Mouse (Mus musculus) liver, embryonic 12.5 days (tissue): ENCODE measurements at regions not wholly inside any gene's neighbourhood (a gene's known extent, or its start where the extent isn't known, plus 50 kb on each side); places are given as distances from the start of the nearest gene placed in this dataset.

Source experiments
- ATAC-seq: fragments of 200-750 bp; cut with Nextera tagmentation; 2 replicates; pipeline ENCODE4 v1.8.0; 2017; ENCODE audit warnings: moderate number of reproducible peaks, mild to moderate bottlenecking, moderate library complexity
- H3K27ac ChIP-seq: fragments of 300-500 bp; sonication (generic); 2 replicates; pipeline ENCODE4 v1.5.1; 2016; ENCODE audit warnings: mild to moderate bottlenecking
- H3K27me3 ChIP-seq: fragments of 300-500 bp; sonication (generic); replicated peaks from 2 replicates; pipeline ENCODE4 v1.6.1; 2016; ENCODE audit warnings: mild to moderate bottlenecking, moderate library complexity
- H3K36me3 ChIP-seq: fragments of 300-500 bp; sonication (generic); 2 replicates; pipeline ENCODE4 v1.6.1; 2016; ENCODE audit warnings: mild to moderate bottlenecking, moderate library complexity
- H3K4me1 ChIP-seq: fragments of 300-500 bp; sonication (generic); 2 replicates; pipeline ENCODE4 v1.6.1; 2016
- H3K4me2 ChIP-seq: fragments of 300-500 bp; sonication (generic); 2 replicates; pipeline ENCODE4 v1.6.1; 2016; ENCODE audit warnings: mild to moderate bottlenecking, moderate library complexity
- H3K4me3 ChIP-seq: fragments of 300-500 bp; sonication (generic); 2 replicates; pipeline ENCODE4 v1.5.1; 2016; ENCODE audit warnings: mild to moderate bottlenecking, moderate library complexity
- H3K9ac ChIP-seq: fragments of 300-500 bp; sonication (generic); 2 replicates; pipeline ENCODE4 v1.6.1; 2016; ENCODE audit warnings: mild to moderate bottlenecking, moderate library complexity
- H3K9me3 ChIP-seq: fragments of 300-500 bp; sonication (generic); replicated peaks from 2 replicates; pipeline ENCODE4 v1.6.1; 2016; ENCODE audit warnings: mild to moderate bottlenecking, moderate library complexity
- WGBS: fragments of 180-500 bp; shearing (Covaris S2); methylation state at CpG from one replicate; pipeline ENCODE4 v1.1.7; 2016; ENCODE audit not compliant: insufficient replicate concordance; 5-methylcytosine and 5-hydroxymethylcytosine counted together

DNA sequence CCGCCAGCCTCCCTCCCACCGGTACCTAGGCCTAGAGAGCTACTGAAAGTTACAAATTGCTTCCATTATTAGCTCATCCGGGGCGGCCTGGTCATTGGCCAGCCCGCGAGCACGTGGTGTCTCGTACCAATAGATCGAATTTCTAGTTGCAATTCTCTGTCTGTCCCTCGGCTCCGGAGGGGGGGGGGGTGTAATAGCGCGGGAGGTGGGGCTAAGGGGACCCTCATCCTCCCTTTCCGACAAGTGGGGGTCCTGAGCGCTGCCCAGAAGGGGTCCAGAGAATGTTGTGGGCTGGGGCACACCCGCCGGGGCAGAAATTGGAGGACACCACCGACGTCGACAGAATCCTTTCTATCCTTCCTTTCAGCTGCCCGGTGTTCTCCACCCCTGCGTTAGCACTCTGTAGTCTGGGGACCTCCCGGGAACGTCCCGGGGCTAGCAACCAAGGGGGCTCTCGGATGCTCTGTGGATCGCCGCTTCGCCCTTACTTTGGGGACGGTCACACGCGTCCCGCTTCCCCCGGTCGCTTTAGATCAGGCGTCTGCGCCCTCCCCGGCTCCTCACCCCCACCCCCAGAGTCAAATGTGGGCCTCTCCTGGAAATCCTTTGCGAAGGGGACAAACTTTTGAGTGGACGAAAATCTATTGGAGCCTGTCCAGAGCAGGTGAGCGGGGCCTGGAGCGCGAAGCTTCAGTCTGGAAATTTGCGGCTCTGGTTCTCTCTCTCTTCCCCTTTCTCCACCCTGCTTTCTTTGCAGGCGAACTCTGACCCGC lies 64.6 kb downstream of the Smug1 start:
- peaks cover 95% of the 10 kb centered on the region for H3K27me3 ChIP-seq
- H3K4me1 ChIP-seq, result no peaks in the 10 kb centered on the region
- whole genome bisulfite sequencing, result 2% methylated on average over 46 of the region's 46 CpGs
- no peak overlapping the region for H3K9ac ChIP-seq
- ATAC-seq, result no peak; the same call in 1 of the 2 replicates
- H3K4me2 ChIP-seq, result peak overlapping the region; percentile 59
- no peaks in the 10 kb centered on the region for H3K36me3 ChIP-seq
- no peak overlapping the region for H3K27ac ChIP-seq
- H3K9me3 ChIP-seq, result no peaks in the 10 kb centered on the region
- H3K4me3 ChIP-seq, result peak overlapping the region; percentile 40

DNA sequence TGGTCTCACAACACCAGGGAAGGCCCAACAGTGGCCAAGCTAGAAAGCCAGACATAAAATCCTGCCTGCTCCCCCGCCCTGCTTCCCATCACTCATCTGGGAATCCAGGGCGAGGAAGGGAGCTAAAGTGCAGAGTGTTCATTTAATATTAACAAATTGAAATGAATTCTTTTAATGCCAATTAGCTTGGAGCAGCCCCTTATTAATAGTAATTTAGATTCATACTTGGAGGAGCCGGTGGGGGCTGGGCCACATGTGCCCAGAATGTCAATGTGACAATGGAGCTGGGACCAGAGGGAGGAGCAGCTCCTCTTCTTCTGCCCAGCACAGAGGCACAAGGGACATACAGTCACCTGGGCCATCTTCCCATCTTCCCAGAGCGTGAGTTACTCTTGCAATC lies 66.8 kb downstream of the Smug1 start:
- Histone ChIP-seq H3K9me3 (no peaks in the 10 kb centered on the region), H3K36me3 (no peaks in the 10 kb centered on the region), H3K27ac (no peak overlapping the region), H3K4me3 (no peak overlapping the region), H3K4me1 (no peaks in the 10 kb centered on the region), H3K27me3 (peaks cover 95% of the 10 kb centered on the region), H3K9ac (no peak overlapping the region), H3K4me2 (no peak overlapping the region)
- ATAC-seq, result no peak
- WGBS, result 48% methylated on average over 4 of the region's 4 CpGs

DNA sequence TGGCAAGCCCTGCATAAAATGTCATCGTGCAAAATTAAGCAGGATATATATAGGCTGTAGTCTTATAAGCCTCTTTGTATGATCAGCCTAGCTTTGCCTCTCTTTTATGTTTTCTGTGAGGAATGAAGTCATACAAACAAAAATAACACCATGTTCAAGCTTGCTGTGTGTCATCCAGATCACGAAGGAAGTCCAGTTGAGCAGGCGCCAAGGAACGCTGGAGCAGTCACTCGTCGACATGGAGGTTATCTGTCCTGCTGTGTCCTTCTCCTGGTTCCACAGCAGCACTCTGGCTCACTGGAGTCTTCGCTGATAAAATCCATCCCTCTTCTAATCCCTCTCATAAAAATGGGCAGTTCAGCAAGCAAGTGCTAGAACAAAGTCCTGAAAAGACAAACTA lies 72.4 kb downstream of the Smug1 start:
- Histone ChIP-seq H3K4me2 (no peak overlapping the region), H3K36me3 (no peaks in the 10 kb centered on the region), H3K9me3 (no peaks in the 10 kb centered on the region), H3K9ac (no peak overlapping the region), H3K4me3 (no peak overlapping the region), H3K27me3 (peaks cover 88% of the 10 kb centered on the region), H3K27ac (no peak overlapping the region), H3K4me1 (no peaks in the 10 kb centered on the region)
- ATAC-seq, result no peak
- 55% methylated on average over 7 of the region's 7 CpGs for WGBS

DNA sequence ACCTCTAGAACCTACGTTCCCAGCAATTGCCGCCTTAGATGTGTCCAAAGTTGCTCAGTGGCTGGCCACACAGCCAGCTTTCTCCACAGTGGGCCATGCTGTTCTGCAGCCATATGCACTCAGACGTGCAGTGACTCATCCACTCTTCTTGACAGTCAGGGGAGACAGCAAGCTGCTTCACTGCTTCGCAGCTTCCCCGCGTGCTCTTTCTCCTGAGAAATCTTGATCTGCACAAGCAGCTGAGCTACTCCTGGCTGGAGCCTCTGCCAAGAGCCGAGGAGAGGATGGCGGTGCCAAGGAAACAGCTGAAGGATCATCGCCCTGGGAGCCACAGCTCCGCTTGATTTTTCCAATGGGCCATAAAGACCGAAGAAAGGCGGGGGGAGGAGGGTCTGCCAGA lies 73.2 kb downstream of the Smug1 start:
- no peaks in the 10 kb centered on the region for H3K9me3 ChIP-seq
- no peak overlapping the region for H3K4me2 ChIP-seq
- H3K36me3 ChIP-seq, result no peaks in the 10 kb centered on the region
- H3K9ac ChIP-seq, result no peak overlapping the region
- no peaks in the 10 kb centered on the region for H3K4me1 ChIP-seq
- H3K4me3 ChIP-seq, result no peak overlapping the region
- 64% methylated on average over 12 of the region's 12 CpGs for WGBS
- ATAC-seq, result no peak
- peaks cover 89% of the 10 kb centered on the region for H3K27me3 ChIP-seq
- H3K27ac ChIP-seq, result no peak overlapping the region

DNA sequence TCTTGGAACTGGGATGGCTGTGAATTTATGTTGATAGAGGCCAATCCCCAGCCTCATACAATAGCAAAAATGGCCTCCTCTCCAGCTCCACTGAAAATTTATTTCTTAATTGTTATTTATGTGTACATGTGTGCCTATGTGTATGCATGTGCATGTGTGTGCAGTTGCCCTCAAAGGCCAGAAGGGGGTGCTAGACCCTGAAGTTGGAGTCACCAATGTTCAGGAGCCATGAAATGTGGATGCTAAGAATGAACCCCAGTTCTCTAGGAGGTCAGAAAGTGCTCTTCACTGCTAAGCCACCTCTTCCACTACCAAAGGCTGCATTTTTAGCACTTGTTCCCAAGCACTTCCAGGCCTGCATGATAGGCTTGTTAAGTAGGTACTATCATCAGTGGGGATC lies 73.8 kb downstream of the Hoxc4 start:
- H3K36me3 ChIP-seq, result no peaks in the 10 kb centered on the region
- no peak overlapping the region for H3K9ac ChIP-seq
- no peak overlapping the region for H3K27ac ChIP-seq
- H3K27me3 ChIP-seq, result peaks cover 91% of the 10 kb centered on the region
- H3K4me1 ChIP-seq, result no peaks in the 10 kb centered on the region
- H3K4me2 ChIP-seq, result no peak overlapping the region
- ATAC-seq, result no peak
- no peak overlapping the region for H3K4me3 ChIP-seq
- no peaks in the 10 kb centered on the region for H3K9me3 ChIP-seq

DNA sequence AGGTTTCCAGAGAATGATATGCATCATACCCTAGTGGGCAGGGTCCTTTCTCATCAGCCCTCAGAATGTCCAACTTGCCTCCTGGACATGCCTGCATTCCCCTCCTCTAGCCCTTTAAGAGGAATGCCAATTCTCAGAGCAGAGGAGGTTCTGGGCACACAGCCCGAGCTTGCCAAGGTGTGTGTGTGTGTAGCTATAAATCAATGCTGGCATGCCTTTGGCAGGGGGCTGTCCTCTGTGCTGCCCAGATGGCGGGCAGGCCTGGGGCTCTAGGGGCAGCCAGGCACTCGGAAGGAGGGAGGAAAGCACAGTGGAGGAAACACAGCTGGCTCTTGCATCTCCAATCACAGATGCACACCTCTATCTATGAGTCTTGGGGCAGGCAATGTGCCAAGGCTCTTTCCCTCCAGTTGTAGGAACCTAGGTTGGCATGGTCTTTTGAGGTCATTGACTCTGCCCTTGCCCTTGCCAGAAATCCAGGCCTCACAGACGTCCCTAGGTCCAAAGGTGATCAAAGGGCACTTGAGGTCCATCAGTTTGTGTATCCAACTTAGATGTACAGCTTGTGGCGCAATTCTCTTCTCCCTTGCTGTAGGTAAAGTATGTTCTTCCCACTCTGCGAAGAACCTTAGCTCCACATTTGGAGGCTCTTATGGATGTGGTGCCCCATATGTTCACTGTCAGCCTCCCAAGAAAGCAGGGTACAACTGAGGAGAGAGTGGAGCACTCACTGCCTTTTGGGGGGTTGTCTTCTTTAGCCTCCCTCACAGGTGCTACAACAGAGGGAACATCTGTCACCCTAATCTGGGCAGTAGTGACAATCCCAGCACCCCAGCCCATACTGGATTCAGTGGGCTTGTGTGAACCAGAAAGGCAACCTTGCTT lies 71.8 kb downstream of the Hoxc4 start:
- H3K9ac ChIP-seq, result no peak overlapping the region
- no peak overlapping the region for H3K4me2 ChIP-seq
- H3K36me3 ChIP-seq, result no peaks in the 10 kb centered on the region
- ATAC-seq, result no peak
- peaks cover 13% of the 10 kb centered on the region; the same call in 1 of the 2 replicates for H3K4me1 ChIP-seq
- no peak overlapping the region for H3K4me3 ChIP-seq
- H3K9me3 ChIP-seq, result no peaks in the 10 kb centered on the region
- 41% methylated on average over 6 of the region's 6 CpGs for WGBS
- H3K27me3 ChIP-seq, result peaks cover 91% of the 10 kb centered on the region
- no peak overlapping the region for H3K27ac ChIP-seq

DNA sequence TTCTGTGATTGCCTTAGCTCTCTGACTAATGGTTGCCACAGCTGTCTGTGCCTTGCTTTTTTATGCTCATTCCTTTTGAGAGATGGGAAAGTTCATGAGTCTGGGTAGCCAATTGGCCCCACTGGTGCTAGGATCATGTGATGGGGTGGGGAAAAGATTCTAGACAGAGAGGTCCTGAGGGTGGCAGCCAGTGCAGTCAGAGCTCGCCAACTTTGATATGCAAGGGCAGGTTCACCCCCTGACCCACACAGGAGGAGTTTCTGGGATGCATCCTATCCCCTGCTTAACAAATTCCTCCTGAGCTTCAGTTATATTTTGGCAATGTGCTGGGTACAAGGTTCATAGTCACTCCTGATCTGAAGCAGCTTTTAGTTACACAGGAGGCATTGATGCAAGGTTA lies 71.1 kb downstream of the Hoxc4 start:
- H3K4me3 ChIP-seq, result no peak overlapping the region
- no peaks in the 10 kb centered on the region for H3K36me3 ChIP-seq
- no peak overlapping the region for H3K4me2 ChIP-seq
- H3K9ac ChIP-seq, result no peak overlapping the region
- H3K27me3 ChIP-seq, result peaks cover 91% of the 10 kb centered on the region
- no peak for ATAC-seq
- H3K27ac ChIP-seq, result no peak overlapping the region
- H3K4me1 ChIP-seq, result peaks cover 15% of the 10 kb centered on the region; the same call in 1 of the 2 replicates
- 32% methylated on average over 1 of the region's 1 CpGs for WGBS
- no peaks in the 10 kb centered on the region for H3K9me3 ChIP-seq

DNA sequence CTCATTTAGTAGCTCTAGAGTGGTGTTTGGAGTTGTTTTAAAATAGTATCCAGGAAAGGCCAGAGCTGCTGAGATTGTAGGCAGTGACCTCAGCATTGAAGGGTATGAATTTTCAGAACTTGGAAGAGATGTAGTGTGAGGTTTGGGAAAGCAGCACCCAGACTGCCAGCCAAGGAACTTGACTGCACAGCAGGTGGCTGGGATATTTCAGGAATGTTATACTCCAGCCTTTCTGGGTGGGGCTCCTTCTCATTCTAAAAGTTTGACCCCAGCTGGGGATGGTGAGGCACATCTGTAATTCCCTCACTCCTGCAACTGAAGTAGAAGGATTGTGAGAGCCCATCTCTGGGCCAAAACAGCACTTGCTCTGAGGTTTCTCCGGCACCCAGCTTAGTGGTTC lies 70.7 kb downstream of the Hoxc4 start:
- Histone ChIP-seq H3K9me3 (no peaks in the 10 kb centered on the region), H3K4me2 (no peak overlapping the region), H3K27me3 (peaks cover 91% of the 10 kb centered on the region), H3K4me1 (peaks cover 19% of the 10 kb centered on the region), H3K4me3 (no peak overlapping the region), H3K27ac (no peak overlapping the region), H3K9ac (no peak overlapping the region), H3K36me3 (no peaks in the 10 kb centered on the region)
- 48% methylated on average over 1 of the region's 1 CpGs for WGBS
- no peak for ATAC-seq

DNA sequence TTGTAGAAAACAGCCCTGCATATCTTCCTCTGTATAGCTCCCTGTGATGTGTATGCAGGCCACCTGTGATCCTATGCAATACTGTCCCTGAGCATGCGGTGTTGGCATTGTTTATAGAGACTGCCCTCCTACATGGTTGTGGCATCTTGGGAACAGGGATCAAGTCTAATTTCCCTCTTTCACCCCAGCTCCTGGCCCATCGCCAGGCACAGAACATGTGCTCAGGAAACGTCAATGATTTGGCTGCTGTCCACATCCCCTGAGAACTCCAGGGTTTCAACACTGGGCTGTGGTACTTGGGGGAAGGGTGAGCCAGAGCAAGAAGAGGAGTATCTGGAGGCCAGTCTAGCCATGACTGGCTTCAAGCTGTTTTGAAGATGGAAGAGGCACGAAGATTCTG lies 68.5 kb downstream of the Hoxc4 start:
- 27% methylated on average over 4 of the region's 4 CpGs for WGBS
- H3K27me3 ChIP-seq, result peaks cover 95% of the 10 kb centered on the region
- no peak overlapping the region for H3K4me3 ChIP-seq
- no peak for ATAC-seq
- H3K4me2 ChIP-seq, result no peak overlapping the region
- H3K9ac ChIP-seq, result no peak overlapping the region
- no peaks in the 10 kb centered on the region for H3K9me3 ChIP-seq
- no peaks in the 10 kb centered on the region for H3K36me3 ChIP-seq
- no peak overlapping the region for H3K27ac ChIP-seq
- peaks cover 34% of the 10 kb centered on the region for H3K4me1 ChIP-seq

DNA sequence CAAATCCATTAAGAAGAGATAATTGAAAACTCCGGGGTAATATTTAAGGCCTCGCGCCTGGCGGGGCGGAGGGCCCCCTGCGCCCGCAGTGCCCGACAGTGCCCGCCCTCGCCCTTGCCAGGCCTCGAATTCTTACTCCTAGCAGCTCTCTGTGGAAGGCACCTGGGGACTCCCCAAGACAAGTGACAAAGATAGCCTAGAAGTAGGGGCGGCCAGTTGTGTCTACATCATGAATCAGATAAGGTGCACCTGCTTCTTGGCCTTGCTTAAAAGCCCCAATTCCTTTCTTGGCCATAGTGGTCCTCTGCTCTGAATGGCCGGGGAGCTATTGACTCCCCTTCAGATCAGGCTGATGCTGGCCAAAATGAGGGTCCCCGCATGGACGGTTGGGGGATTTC lies 67.9 kb downstream of the Hoxc4 start:
- no peak overlapping the region for H3K27ac ChIP-seq
- peaks cover 34% of the 10 kb centered on the region for H3K4me1 ChIP-seq
- H3K4me3 ChIP-seq, result no peak overlapping the region
- peaks cover 100% of the 10 kb centered on the region for H3K27me3 ChIP-seq
- 16% methylated on average over 15 of the region's 15 CpGs for WGBS
- H3K4me2 ChIP-seq, result peak overlapping the region; percentile 51
- H3K9ac ChIP-seq, result no peak overlapping the region
- H3K9me3 ChIP-seq, result no peaks in the 10 kb centered on the region
- H3K36me3 ChIP-seq, result no peaks in the 10 kb centered on the region
- no peak for ATAC-seq
